Mouse (Mus musculus) left cerebral cortex, postnatal 4 days (tissue): ENCODE measurements around the gene Tmem189. TPM values are rescaled to one million over a fixed set of nuclear protein-coding genes. Genes with fewer than 3 reads are reported as not detected.
A peak's percentile ranks its signal among the peaks of the same experiment; 100 is the strongest.

Source experiments
- DNase-seq: peaks from one replicate; pipeline ENCODE4 v3.0.0-alpha.2; 2022
- intact Hi-C: fragments of 180-260 bp; cut with DNase I; formaldehyde crosslinking; loops from one replicate; pipeline ENCODE4 v1.15.1; 2025
- total RNA-seq, 2 experiments: library from RNA; stranded (reverse); gene quantifications; 2 replicates each; pipeline ENCODE4 v1.2.3; 2021

Gene Tmem189
- 10 to 100 TPM; 37.6 to 39.2 TPM for total RNA-seq

GRCm38 (mm10) chr2:167689501-167690218 is at the start of gene Tmem189:
Tmem189 (minus strand) TSS chr2:167689822.
- peak; percentile 37 for DNase-seq
- intact Hi-C loops: loop anchor here (2.0 to 10.0 kb wide), 2 partner anchors 205 to 305 kb away; no protein-coding TSS in a partner anchor

GRCm38 (mm10) chr2:167739030-167739429 is 49.4 kb upstream of the Tmem189 start:
- intact Hi-C loops: no loop called here

GRCm38 (mm10) chr2:167734861-167735260 is 45.2 kb upstream of the Tmem189 start:
- no peak for DNase-seq
- intact Hi-C loops: no loop called here

More at GRCm38 (mm10) chr2:167739030-167739429, 49.4 kb upstream of the Tmem189 start:
- no peak for DNase-seq

DNA sequence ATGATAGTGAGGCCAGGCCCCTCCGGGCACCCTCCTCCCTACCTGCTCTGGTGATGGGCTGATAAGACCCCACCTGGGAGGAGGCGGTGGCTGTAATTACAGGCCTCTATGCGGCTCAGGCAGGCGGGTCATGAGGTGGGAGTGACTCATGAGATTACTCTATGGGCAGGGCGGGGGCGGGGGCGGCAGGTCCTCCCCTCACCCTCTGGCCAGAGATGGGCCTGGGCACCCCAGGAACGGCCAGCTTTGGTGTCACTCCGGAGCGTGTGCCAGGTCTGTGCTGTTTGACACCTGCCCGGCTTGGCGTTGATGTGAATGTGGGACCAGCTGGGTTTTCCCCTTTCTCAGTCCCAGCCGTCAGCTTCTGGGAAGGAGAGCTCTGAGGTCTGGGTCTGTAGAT is 41.5 kb upstream of the Tmem189 start:
- DNase-seq: peak; percentile 54
- intact Hi-C loops: no loop called here

DNA sequence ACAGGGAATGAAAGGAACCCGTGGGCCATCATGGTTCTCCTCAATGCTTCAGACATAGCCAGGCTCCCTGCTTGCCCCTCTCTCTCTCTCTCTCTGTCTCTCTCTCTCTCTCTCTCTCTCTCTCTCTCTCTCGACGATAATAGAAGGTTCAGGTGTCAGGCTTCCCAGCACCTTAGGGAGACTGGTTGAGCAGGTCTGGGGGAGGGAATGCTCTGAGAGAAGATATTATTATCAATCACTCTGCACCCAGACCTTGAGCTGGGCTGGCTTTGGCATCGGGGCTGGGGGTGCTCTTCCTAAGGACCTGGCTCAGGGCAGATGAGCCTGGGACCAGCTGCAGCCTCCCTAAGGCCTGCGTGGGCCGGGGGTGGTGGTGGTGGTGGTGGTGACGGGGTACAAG is 40.4 kb upstream of the Tmem189 start:
- DNase-seq: no peak
- intact Hi-C loops: no loop called here

GRCm38 (mm10) chr2:167727161-167727560 is 37.5 kb upstream of the Tmem189 start:
- DNase-seq: peak; percentile 71

GRCm38 (mm10) chr2:167725879-167726278 is 36.3 kb upstream of the Tmem189 start:
- no peak for DNase-seq
- intact Hi-C loops: no loop called here

More at GRCm38 (mm10) chr2:167727161-167727560, 37.5 kb upstream of the Tmem189 start:
- intact Hi-C loops: no loop called here

GRCm38 (mm10) chr2:167723589-167724206 is 34.1 kb upstream of the Tmem189 start:
- no peak for DNase-seq

GRCm38 (mm10) chr2:167722538-167722937 is 32.9 kb upstream of the Tmem189 start:
- no peak for DNase-seq
- intact Hi-C loops: no loop called here

More at GRCm38 (mm10) chr2:167723589-167724206, 34.1 kb upstream of the Tmem189 start:
- intact Hi-C loops: no loop called here

- no peak for DNase-seq
- intact Hi-C loops: no loop called here
Measured at GRCm38 (mm10) chr2:167721159-167721882, 31.7 kb upstream of the Tmem189 start.

- no peak for DNase-seq
- intact Hi-C loops: no loop called here
Measured at GRCm38 (mm10) chr2:167719520-167719919, 29.9 kb upstream of the Tmem189 start.

DNA sequence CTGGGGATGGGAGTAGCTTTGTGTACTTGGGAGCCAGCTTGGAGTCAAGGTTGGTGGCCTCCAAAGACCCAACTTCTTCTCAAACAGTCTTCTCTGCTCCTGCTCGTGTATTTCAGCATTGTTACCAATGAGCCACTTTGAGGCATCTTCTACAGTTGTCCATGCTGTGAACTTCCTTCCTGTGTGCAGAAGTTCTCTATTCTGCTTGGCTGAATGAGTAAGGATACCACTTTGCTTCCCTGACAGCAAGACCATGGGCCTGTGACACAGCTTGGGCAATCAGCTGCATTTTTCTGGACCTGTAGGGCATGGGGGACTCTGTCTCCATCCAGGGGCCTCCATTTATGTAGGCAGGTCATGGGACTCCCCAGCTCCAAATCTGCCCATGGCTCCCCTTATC is 27.6 kb upstream of the Tmem189 start:
- DNase-seq: no peak
- intact Hi-C loops: no loop called here

GRCm38 (mm10) chr2:167715008-167715407 is 25.4 kb upstream of the Tmem189 start:
- DNase-seq: no peak

DNA sequence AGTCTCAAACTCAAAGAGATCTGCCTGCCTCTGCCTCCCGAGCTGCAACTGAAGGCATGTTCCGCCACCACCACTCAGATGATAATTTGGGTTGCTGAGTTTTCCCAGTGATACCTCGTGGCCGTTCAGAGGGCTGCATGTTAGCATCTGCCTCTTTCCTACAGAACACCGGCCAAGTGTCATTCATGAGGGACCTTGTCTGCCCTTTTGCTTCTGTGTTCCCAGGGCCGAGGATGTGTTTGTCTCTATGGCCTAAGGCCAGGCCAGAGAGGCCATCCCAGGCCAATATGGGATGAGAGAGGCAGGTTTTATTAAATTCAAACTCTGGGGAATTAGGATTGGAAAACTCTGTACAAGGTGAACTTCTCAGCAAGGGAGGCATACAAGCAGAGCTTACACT is 24.7 kb upstream of the Tmem189 start:
- intact Hi-C loops: no loop called here

More at GRCm38 (mm10) chr2:167715008-167715407, 25.4 kb upstream of the Tmem189 start:
- intact Hi-C loops: no loop called here

GRCm38 (mm10) chr2:167712872-167713821 is 23.5 kb upstream of the Tmem189 start:
- intact Hi-C loops: no loop called here
- no peak for DNase-seq

More for the DNA sequence above, 24.7 kb upstream of the Tmem189 start:
- DNase-seq: no peak

- no peak for DNase-seq
- intact Hi-C loops: no loop called here
Measured at GRCm38 (mm10) chr2:167710574-167710973, 21.0 kb upstream of the Tmem189 start.

DNA sequence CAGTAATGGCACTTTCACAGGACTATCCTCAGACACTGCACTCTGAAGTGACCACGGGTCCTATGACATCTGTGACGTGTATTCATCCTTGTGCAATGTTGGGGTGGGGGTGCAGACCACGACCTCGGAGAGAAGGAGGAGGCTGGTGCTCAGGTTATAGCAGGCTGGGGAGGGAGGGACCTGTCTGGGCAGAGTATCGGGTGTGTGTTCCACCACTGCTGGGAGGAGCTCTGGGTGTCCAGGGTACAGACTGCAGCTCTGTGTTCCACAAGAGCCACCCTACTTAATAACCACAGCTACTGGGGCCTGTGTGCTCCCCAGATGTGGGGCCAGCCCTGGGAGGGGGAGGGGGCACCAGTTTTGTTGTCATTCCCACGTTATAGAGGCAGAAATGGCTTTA is 20.3 kb upstream of the Tmem189 start:
- DNase-seq: no peak
- intact Hi-C loops: no loop called here

- no peak for DNase-seq
- intact Hi-C loops: no loop called here
Measured at GRCm38 (mm10) chr2:167708373-167708772, 18.8 kb upstream of the Tmem189 start.

- DNase-seq: no peak
- intact Hi-C loops: no loop called here
Measured at GRCm38 (mm10) chr2:167706183-167706939, 16.7 kb upstream of the Tmem189 start.

DNA sequence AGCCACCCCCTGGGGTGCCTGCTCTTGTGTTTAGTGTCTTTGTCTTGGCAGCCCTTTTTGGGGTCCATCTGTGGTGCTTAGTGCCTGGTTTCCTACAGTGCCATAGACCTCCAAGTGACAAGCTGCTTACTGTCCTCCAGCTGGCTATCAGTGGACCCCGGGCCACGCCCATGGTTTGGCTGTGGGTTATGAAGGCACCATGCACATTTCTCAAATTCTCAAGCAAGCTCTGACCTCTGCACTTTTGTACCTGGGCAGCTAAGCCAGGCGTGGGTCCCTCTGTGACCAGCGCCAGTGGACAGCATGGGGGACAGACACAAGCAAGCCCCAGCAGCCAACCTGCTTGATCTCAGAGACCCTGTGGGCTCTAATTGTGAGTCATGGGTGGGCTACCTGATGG is 14.8 kb upstream of the Tmem189 start:
- intact Hi-C loops: no loop called here
- no peak for DNase-seq
